ENCODE assay signal across 8 mouse cellular contexts in genomic region chr2:90504731-90505171, GRCm38 (mm10).
DNase-seq lines count a peak whose midpoint lies in the region; ATAC-seq and TF ChIP-seq lines count a peak whose summit lies in the region.

No protein-coding gene starts in this region.

- H3K4me1 ChIP-seq in intestine, postnatal 0 days (replicated peaks; ENCODE audit: control insufficient read depth, insufficient read depth, low read length), result 0 out of 2 replicates have a peak, but pooled peaks cover 7% of the 10 kb centered on the region
- peaks cover 33% of the 10 kb centered on the region for H3K4me1 ChIP-seq in intestine, embryonic 15.5 days (replicated peaks)
- peaks cover 23% of the 10 kb centered on the region for H3K4me1 ChIP-seq in spleen, adult 2 months (ENCODE audit: control insufficient read depth, insufficient read depth, insufficient read length)

- peak; percentile 33 for TF ChIP-seq CTCF in intestine, postnatal 0 days (IDR thresholded peaks at IDR 0.05; ENCODE audit: low read depth)
- TF ChIP-seq CTCF in gastrocnemius, adult 2 months (IDR thresholded peaks at IDR 0.05), result peak; percentile 38
- peak; percentile 43; the same call in 1 of the 2 replicates for TF ChIP-seq CTCF in spleen, adult 2 months (IDR thresholded peaks at IDR 0.05; ENCODE audit: extremely low read depth, insufficient read depth, insufficient read length, insufficient replicate concordance)

- no peaks in the 10 kb centered on the region for H3K27me3 ChIP-seq in intestine, postnatal 0 days (replicated peaks; ENCODE audit: control insufficient read depth, insufficient read depth, low read length)
- H3K27me3 ChIP-seq in intestine, embryonic 15.5 days (replicated peaks), result no peaks in the 10 kb centered on the region
- H3K27me3 ChIP-seq in spleen, adult 2 months (ENCODE audit: control insufficient read depth, insufficient read depth, low read length), result no peaks in the 10 kb centered on the region

- DNase-seq in adrenal gland, postnatal 36 days, result peak; percentile 37 to 45
- DNase-seq in gastrocnemius, adult 2 months, result peak; percentile 88
- DNase-seq in layer of hippocampus, postnatal 10 days (ENCODE audit: low spot score in 2 of 2), result peak; percentile 75 to 80
- DNase-seq in lung, postnatal 10 days, result peak; percentile 77
- DNase-seq in spleen, adult 2 months (ENCODE audit: low read depth in 1 of 2, low spot score in 2 of 2), result peak; percentile 45 to 71
- DNase-seq in retina, embryonic 14.5 days (ENCODE audit: low spot score), result no peak

- no peak overlapping the region for H3K9ac ChIP-seq in intestine, postnatal 0 days (ENCODE audit: low read depth, low read length)
- no peak overlapping the region for H3K9ac ChIP-seq in intestine, embryonic 15.5 days

- H3K36me3 ChIP-seq in intestine, postnatal 0 days (ENCODE audit: control insufficient read depth, insufficient read depth), result no peaks in the 10 kb centered on the region
- no peaks in the 10 kb centered on the region for H3K36me3 ChIP-seq in intestine, embryonic 15.5 days
- no peaks in the 10 kb centered on the region for H3K36me3 ChIP-seq in spleen, adult 2 months (ENCODE audit: control insufficient read depth, insufficient read depth, low read length)

- no peak for ATAC-seq in intestine, postnatal 0 days
- ATAC-seq in intestine, embryonic 15.5 days, result no peak

- no peak for TF ChIP-seq POLR2A in spleen, adult 2 months (IDR thresholded peaks at IDR 0.05; ENCODE audit: low read depth, low read length)

- no peak overlapping the region for H3K4me2 ChIP-seq in intestine, postnatal 0 days (replicated peaks; ENCODE audit: low read depth)
- no peak overlapping the region for H3K4me2 ChIP-seq in intestine, embryonic 15.5 days (replicated peaks)

- no peaks in the 10 kb centered on the region for H3K9me3 ChIP-seq in intestine, postnatal 0 days (ENCODE audit: control insufficient read depth)
- H3K9me3 ChIP-seq in intestine, embryonic 15.5 days, result no peaks in the 10 kb centered on the region

- H3K4me3 ChIP-seq in intestine, postnatal 0 days (ENCODE audit: low read depth, low read length), result no peak overlapping the region
- H3K4me3 ChIP-seq in intestine, embryonic 15.5 days (replicated peaks), result no peak overlapping the region
- H3K4me3 ChIP-seq in gastrocnemius, adult 2 months, result peak overlapping the region; percentile 42
- H3K4me3 ChIP-seq in spleen, adult 2 months (ENCODE audit: extremely low read depth, insufficient read depth, insufficient read length), result no peak overlapping the region

- intact Hi-C loops in gastrocnemius, adult 2 months (cut with DNase I), result loop anchor here (5.0 kb wide), 1 partner anchor 78 kb away; the partner anchor contains the start of gene Ptprj

- 82% methylated on average over 6 of the region's 6 CpGs for WGBS in intestine, postnatal 0 days
- 67% methylated on average over 6 of the region's 6 CpGs for WGBS in intestine, embryonic 15.5 days
- 7% methylated on average over 6 of the region's 6 CpGs for WGBS in spleen, adult 2 months

- H3K27ac ChIP-seq in intestine, postnatal 0 days (ENCODE audit: low read depth, low read length), result no peak overlapping the region
- H3K27ac ChIP-seq in intestine, embryonic 15.5 days, result no peak overlapping the region
- peak overlapping the region; percentile 87 for H3K27ac ChIP-seq in gastrocnemius, adult 2 months
- H3K27ac ChIP-seq in spleen, adult 2 months (ENCODE audit: insufficient read depth, low read length), result peak overlapping the region; percentile 15; the same call in 1 of the 2 replicates

Comparison
In these comparisons a context has a peak if more than half of its experiments do, and no peak if none do; other contexts are left out.
1. H3K27ac ChIP-seq: peak in gastrocnemius, adult 2 months (single experiment) and spleen, adult 2 months (single experiment); none in intestine, postnatal 0 days (single experiment) and intestine, embryonic 15.5 days (single experiment).
2. Peak in every context shown above with its lines, with median percentiles within 50 percentile points of each other: CTCF ChIP-seq.